Mouse (Mus musculus): ENCODE measurements around the gene Ak2.

Gene Ak2

DNA sequence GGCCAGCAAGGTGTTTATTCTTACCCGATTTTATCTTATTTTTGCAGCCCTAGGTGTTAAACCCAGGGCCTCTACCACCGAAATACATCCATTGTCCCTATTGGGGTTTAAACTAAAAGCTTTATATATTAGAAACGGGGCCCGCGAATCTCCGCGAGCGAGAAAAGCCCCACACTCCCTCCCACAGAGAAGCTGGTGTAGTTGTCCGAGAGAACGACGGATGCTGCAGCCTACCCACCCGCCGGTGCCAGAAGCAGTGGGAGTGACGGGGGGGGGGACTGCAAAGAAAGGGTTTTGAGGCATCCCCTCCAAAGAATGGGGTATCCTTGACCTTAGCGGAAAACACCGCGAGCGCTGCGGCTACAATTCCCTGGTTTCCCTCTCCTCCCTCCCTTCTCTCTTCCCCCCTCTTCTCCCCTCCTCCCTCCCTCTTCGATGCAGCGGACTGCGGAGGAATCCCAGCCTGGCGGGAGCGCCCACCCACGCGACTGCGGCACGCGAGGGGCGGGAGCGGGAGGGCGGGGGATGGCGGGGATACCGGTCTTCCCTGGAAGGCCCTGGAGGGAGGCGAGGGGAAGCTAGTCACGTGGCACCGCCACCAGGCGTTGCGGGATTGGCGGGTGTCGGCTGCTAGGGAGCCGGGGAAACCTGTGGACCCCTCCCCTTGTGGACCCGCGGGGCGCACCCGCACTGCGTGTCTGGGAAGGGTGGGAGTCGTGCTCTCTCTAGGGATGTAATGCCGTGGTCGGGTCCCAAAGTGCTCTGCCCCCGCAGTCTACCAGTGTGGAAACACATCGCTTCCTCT is 56.9 kb downstream of the Ak2 start:
- DNase-seq (ENCODE audit: low read depth): no peak

DNA sequence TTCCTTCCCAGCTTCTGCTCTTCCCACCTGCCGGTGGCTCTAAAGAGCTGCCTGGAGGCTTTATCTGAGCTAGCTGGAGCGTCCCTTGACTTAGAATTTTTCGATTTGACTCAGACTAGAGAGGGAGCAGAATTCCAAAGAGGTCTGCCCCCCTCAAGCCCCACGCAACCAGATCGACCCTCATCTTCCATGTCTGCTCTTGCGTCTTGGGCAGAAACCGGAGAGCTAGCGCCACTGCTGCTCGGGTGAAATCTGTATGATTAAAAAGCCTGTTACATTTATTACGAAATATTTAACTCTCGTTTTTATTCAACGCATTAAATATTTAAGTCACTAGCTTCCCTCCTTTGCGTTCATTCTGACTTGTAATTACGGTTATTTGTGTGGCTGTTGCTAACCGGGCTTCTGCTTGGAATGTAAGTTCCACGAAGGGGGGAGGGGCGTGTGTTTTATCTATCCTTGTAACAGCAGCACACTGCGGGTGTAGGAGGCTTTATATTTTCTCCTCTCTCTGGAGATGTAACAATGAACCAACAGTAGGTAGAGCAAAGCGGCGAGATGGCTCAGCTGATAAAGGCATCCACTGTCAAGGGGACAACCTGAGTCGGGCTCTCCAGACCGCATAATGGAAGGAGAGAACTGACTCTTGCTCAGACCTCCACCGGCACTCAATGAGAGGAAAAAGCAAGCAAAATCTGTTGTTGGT is 57.7 kb downstream of the Ak2 start:
- no peak for DNase-seq (ENCODE audit: low read depth)

DNA sequence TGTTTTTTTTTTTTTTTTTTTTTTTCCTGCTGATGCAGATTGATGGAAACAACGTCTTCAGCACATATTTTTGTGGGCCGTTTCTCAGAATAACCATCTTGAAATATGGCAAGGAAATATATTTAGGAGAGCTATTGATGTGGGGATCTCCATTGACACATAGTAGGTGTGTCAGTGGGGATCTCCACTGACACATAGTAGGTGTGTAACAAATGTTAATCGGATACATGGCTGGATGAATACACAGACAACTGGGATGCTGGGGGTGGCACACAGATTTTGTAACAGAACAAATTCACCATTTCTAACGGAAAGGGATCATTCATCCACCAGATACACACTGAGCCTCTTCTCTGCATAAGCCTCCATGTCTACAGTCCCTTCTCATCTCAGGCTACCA is 58.6 kb downstream of the Ak2 start:
- no peak for DNase-seq (ENCODE audit: low read depth)

DNA sequence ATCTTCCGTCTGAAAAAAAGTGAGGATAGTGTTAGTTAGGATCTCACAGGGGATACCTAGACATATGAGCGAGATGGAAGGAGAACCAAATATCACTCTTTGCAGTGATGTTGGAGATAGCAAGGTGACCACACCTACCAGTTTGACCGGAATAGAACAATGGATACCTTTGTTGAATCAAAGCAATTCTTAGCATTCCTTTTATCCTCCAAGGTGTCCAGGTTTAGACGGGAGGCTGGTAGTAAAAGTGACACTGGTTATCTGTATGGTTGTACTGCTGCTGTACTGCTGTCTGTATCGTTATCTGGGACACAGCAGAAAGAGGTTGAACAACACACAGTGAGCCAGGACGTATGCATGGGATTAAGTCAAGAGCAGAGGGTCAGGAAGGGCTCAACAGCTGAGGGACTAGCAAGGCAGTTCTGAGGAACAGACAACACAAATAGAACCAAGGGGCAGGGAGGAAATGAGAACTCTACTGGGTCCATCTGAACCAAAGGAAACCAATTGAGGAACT is 59.2 kb downstream of the Ak2 start:
- DNase-seq (ENCODE audit: low read depth): no peak

DNA sequence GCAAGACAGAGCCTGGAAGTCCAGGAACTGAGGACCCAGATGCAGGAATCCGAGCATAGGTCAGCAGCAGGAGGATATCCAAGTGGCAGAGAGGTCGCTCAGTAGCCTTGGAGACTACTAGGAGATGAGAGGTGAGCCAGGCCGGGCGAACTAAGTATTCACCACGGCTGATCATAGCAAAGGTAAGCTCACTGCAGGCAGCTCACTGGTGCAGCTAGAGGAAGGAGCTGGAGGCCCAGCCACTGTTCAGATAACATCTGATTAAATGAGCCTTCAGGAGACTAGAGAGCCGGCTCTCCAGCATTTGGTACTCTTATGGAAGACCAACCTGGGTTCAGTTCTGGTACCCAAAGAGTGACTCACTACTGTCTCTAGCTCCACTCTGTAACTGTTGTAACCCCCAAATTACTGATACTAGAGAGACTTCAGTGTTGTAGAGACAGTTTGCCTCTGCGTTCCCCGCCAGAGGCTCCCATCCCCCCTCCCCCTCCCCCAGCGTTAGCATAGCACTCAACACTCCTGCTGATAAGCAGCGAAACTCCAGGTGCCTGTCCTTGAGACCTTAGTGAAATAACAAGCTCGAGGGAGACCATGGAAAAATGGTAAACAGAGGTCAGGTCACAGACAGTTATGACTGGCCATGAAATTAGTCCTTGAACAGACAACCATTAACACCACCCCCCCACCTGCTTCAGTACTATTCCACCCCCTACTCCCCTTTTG is 59.9 kb downstream of the Ak2 start:
- DNase-seq (ENCODE audit: low read depth): no peak

DNA sequence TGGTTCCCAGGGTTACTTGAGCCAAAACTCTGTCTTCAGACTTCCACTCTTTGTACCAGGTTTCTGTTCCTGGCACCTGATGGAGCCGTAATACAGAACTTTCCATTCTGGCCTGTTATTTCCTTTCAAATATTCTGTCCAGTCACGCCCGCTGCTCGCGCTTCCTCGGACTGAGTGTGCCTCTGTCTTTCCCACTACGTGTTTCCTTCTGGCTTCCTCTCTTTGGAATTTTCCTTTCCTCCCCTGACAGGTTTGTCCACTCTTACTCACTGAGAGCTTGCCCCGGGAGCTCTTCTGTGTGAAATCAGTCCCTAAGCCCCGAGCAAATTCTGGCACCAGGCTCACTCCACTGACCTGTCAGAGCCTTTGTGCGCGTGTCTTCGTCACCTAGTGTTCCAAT is 63.0 kb downstream of the Ak2 start:
- no peak for DNase-seq (ENCODE audit: low read depth)

DNA sequence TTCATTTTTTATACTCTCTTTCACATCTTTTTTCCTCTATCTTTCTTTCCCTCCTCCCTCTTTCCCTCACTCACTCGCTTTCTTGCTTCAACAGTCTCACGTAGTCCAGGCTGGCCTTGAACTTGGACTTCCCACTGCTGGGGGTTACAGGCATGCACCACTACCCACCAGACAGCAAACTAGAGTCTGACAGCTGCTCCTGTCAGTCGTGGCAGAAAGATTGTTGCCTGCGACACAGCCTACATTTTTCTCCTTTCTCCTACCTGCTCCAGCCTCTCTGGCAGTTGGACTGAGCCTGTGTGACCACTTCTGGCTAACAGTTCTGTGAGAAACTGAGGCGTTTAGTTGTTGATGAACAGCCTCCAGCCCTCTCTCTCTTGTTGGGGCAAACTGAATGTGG is 63.8 kb downstream of the Ak2 start:
- no peak for DNase-seq (ENCODE audit: low read depth)

DNA sequence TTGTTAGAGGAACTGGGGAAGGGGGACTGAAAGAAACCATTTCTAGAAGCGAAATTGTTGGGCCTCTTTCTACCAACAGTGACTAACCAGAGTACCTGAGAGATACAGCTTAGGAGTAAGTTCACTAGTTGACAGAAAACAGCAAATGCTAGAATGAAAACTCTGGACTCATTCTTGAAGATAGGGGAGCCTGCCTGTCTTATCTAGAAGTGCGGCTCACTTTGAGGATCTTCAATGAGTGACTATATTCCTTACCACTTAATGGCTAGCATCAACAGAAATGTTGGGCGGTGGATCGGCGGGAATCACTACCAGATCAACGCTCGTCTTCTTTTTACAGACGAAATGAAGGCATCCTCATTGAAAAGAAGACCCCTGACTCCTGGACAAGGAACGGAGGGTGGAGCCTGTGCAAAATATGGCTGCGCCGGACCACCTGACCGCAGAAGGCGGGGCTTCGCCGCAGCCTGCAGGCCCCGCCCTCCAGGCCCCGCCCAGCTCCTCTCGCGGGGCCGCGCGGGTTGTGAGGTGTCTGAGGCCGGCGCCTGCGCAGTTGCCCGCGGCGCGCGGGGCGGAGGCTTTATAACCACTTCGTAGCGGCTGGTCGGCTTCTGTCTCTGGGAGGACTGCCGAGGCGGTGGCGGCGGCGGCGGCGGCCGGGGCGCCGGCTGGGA is 65.9 kb downstream of the Ak2 start:
- peak; percentile 93 for DNase-seq (ENCODE audit: low read depth)

DNA sequence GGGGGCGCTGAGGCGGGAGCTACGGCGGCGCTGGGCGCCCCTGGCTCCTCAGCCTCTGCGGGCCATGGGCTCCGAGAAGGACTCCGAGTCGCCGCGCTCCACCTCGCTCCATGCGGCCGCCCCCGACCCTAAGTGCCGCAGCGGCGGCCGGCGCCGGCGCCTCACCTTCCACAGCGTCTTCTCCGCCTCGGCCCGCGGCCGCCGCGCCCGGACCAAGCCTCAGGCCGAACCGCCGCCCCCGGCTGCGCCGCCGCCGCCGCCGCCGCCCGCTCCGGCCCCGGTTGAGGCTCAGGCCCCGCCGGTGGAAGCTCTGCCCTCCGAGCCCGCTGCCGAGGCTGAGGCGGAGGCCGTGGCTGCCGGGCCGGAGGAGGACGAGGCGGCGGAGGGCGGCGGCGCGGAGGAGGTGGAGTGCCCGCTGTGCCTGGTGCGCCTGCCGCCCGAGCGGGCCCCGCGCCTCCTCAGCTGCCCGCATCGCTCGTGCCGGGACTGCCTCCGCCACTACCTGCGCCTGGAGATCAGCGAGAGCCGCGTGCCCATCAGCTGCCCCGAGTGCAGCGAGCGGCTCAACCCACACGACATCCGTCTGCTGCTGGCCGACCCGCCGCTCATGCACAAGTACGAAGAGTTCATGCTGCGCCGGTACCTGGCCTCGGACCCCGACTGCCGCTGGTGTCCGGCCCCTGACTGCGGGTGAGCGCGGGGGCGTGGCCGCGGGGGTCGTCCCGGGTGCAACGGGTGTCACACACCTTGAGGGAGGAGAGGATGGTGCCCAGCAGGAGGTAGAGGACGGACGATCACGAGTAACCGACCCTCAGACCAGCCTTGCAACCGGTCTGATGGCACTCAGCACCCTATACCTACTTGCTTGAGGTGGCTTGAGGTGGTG is 66.7 kb downstream of the Ak2 start, which contains the start of gene Rnf19b:
Gene Rnf19b (plus strand): TSS at position 65 of the 886 bp plus-strand sequence.
- DNase-seq (ENCODE audit: low read depth): peak; percentile 31

DNA sequence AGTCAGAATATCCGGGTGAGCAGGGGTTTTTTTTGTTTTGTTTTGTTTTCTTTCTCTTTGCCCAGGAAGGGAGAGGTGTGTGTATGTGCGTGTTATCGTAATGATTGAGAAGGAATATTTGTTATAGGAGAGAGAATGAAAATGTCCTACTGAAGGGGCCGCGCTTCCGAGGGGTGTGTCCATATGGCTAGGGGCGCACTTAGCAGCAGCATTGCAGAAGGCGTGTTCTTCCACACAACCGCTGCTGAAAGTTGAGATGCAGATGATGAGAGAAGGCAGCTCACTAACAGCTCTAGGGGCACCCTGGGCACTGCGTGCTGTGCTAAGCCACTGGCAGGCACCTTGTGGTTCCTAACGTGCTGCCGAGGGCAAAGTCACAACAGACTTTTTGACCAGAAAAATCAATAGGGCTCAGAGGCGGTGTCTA is 67.4 kb downstream of the Ak2 start:
- DNase-seq (ENCODE audit: low read depth): peak; percentile 86

DNA sequence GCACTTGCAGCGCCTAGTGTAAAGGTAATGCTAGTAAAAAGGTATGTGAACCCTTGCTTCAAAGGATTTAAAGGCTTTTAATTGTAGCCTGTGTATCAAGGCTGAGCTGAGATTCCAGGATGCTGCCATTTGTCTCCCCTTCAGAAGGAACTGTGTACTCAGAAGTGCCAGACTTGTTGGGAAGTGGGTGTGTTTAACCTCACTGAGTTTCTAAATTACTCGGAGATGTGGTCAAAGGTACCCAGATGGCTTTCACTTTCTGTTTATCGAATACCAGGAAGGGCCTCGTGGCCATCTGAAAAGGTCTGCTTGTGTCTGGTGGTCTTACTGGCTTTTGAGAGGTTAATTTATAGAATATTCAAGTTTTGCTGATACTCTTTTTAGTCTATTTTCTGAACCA is 68.2 kb downstream of the Ak2 start:
- DNase-seq (ENCODE audit: low read depth): peak; percentile 80
